Mouse (Mus musculus) CD4-positive naive resting alpha-beta T cell, adult 76 days (primary cell): ENCODE measurements around the gene Gm8113. TPM values are rescaled to one million over a fixed set of nuclear protein-coding genes. Genes with fewer than 3 reads are reported as not detected.

ENCODE experiments used
- total RNA-seq: library from RNA; stranded (reverse); gene quantifications from one replicate; pipeline ENCODE4 v1.2.4, GENCODE M21; 2023

Gene Gm8113
- not detected for total RNA-seq

GRCm38 (mm10) chr14:43924688-43925403 is at the start of gene Gm8113:
Gene Gm8113, plus strand, starts transcription at chr14:43925390.

GRCm38 (mm10) chr14:43875417-43875816 is 49.8 kb upstream of the Gm8113 start, which contains the start of gene Ear1:
Gene Ear1, minus strand, starts transcription at chr14:43875517.

GRCm38 (mm10) chr14:43923459-43923858 is 1.7 kb upstream of the Gm8113 start, which contains the start of gene Ear10:
Gene Ear10, minus strand, starts transcription at chr14:43923559.

DNA sequence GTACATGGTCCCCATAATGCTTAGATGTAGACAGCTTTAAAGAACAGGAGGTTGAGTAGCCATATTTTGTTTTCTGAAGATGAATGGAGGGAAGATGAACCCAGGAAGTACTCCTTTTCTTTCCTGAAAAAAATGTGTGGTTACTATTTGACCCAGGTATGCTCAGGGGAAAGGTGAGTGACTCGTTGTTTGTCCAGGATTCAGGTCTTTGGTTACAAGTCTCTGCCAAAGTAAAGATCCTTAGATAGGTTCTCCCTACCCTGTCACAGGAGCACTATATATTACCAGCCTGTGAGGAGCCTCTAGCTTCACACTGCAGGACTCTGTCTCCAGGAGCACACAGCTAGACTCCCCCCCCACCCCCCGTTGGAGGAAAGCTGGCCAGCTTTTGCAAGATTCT is 31.6 kb downstream of the Gm8113 start, which contains the start of gene Ang5:
Gene Ang5, plus strand, starts transcription at position 301 of the 400 bp plus-strand sequence.

Other genes starting within 250 kb of the Gm8113 start
- not detected for gene Gm8165, start 248.2 kb upstream of the Gm8113 start, total RNA-seq
- 2.2 TPM for gene Gm7324, start 227.6 kb upstream of the Gm8113 start, total RNA-seq
- not detected for gene Gm16506, start 197.9 kb upstream of the Gm8113 start, total RNA-seq
- not detected for gene Gm6526, start 177.5 kb upstream of the Gm8113 start, total RNA-seq
- not detected for gene Gm8180, start 140.6 kb upstream of the Gm8113 start, total RNA-seq
- gene Ear1, start 49.9 kb upstream of the Gm8113 start, total RNA-seq, result not detected
- not detected for gene Ear10, start 1.8 kb upstream of the Gm8113 start, total RNA-seq
- gene Ang5, start 31.7 kb downstream of the Gm8113 start, total RNA-seq, result not detected
- not detected for gene Ang6, start 76.9 kb downstream of the Gm8113 start, total RNA-seq
- gene Ear2, start 177.3 kb downstream of the Gm8113 start, total RNA-seq, result 2.0 TPM
- not detected for gene Gm3327, start 198.5 kb downstream of the Gm8113 start, total RNA-seq